Mouse (Mus musculus): ENCODE measurements around the gene 1700023F06Rik. TPM values are rescaled to one million over a fixed set of nuclear protein-coding genes. Genes with fewer than 3 reads are reported as not detected.

1700023F06Rik gene
- polyA plus RNA-seq, 1 experiment = 2.0 TPM

GRCm38 (mm10) chr11:103198339-103198738 lies 10.0 kb downstream of the 1700023F06Rik start:
- TF ChIP-seq EP300 (IDR thresholded peaks at IDR 0.05; ENCODE audit: insufficient read depth, low read depth, low read length) (no peak), POLR2A (IDR thresholded peaks at IDR 0.05; ENCODE audit: insufficient read depth, low read length) (no peak), CTCF (IDR thresholded peaks at IDR 0.05; ENCODE audit: low read depth, low read length) (no peak)
- Histone ChIP-seq H3K36me3 (ENCODE audit: control insufficient read depth, insufficient read depth, low read length, poor library complexity, severe bottlenecking) (no peaks in the 10 kb centered on the region), H3K27ac (ENCODE audit: insufficient read depth, low read length) (no peak overlapping the region), H3K9me3 (replicated peaks; ENCODE audit: control insufficient read depth, insufficient read depth, low read length, poor library complexity, severe bottlenecking) (no peaks in the 10 kb centered on the region), H3K4me1 (ENCODE audit: control insufficient read depth, insufficient read depth, low read length) (no peaks in the 10 kb centered on the region), H3K4me3 (ENCODE audit: low read depth, low read length) (peak overlapping the region; percentile 88), H3K9ac (ENCODE audit: low read depth, poor library complexity, severe bottlenecking) (peak overlapping the region; percentile 62), H3K27me3 (ENCODE audit: control insufficient read depth, insufficient read depth, low read length, poor library complexity, severe bottlenecking) (no peaks in the 10 kb centered on the region)

DNA sequence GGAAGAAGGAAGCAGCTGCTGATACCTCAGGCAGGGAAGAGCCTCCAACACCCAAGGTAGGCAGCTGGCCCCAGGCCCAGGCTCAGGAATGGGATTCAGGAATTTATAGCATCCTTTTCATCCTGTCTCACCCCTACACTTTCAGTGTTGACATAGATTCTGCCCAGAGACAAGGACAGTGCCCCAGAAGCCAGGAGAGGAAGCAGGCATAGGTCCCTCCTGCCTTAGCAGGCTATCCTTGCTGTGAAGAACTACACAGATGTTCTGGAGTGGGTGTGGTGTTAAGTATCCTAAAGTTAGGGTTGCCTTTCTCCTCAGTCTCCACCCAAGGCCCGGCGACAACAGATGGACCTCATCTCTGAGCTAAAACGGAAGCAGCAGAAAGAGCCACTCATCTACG lies 11.0 kb downstream of the 1700023F06Rik start:
- Histone ChIP-seq H3K9me3 (replicated peaks; ENCODE audit: control insufficient read depth, insufficient read depth, low read length, poor library complexity, severe bottlenecking) (no peaks in the 10 kb centered on the region), H3K4me1 (ENCODE audit: control insufficient read depth, insufficient read depth, low read length) (no peaks in the 10 kb centered on the region), H3K36me3 (ENCODE audit: control insufficient read depth, insufficient read depth, low read length, poor library complexity, severe bottlenecking) (no peaks in the 10 kb centered on the region), H3K27me3 (ENCODE audit: control insufficient read depth, insufficient read depth, low read length, poor library complexity, severe bottlenecking) (no peaks in the 10 kb centered on the region), H3K4me3 (ENCODE audit: low read depth, low read length) (no peak overlapping the region), H3K27ac (ENCODE audit: insufficient read depth, low read length) (no peak overlapping the region), H3K9ac (ENCODE audit: low read depth, poor library complexity, severe bottlenecking) (no peak overlapping the region)
- TF ChIP-seq POLR2A (IDR thresholded peaks at IDR 0.05; ENCODE audit: insufficient read depth, low read length) (no peak), EP300 (IDR thresholded peaks at IDR 0.05; ENCODE audit: insufficient read depth, low read depth, low read length) (no peak), CTCF (IDR thresholded peaks at IDR 0.05; ENCODE audit: low read depth, low read length) (no peak)

- H3K4me1 ChIP-seq (ENCODE audit: control insufficient read depth, insufficient read depth, low read length) = peaks cover 1% of the 10 kb centered on the region
These were observed 12.7 kb downstream of the 1700023F06Rik start for GRCm38 (mm10) chr11:103195656-103196055.

GRCm38 (mm10) chr11:103195236-103195635 lies 13.1 kb downstream of the 1700023F06Rik start:
- Histone ChIP-seq H3K9ac (ENCODE audit: low read depth, poor library complexity, severe bottlenecking) (no peak overlapping the region), H3K27me3 (ENCODE audit: control insufficient read depth, insufficient read depth, low read length, poor library complexity, severe bottlenecking) (no peaks in the 10 kb centered on the region), H3K4me1 (ENCODE audit: control insufficient read depth, insufficient read depth, low read length) (peaks cover 1% of the 10 kb centered on the region), H3K9me3 (replicated peaks; ENCODE audit: control insufficient read depth, insufficient read depth, low read length, poor library complexity, severe bottlenecking) (no peaks in the 10 kb centered on the region), H3K27ac (ENCODE audit: insufficient read depth, low read length) (no peak overlapping the region), H3K36me3 (ENCODE audit: control insufficient read depth, insufficient read depth, low read length, poor library complexity, severe bottlenecking) (no peaks in the 10 kb centered on the region), H3K4me3 (ENCODE audit: low read depth, low read length) (no peak overlapping the region)
- TF ChIP-seq CTCF (IDR thresholded peaks at IDR 0.05; ENCODE audit: low read depth, low read length) = no peak
- TF ChIP-seq EP300 (IDR thresholded peaks at IDR 0.05; ENCODE audit: insufficient read depth, low read depth, low read length) = no peak
- TF ChIP-seq POLR2A (IDR thresholded peaks at IDR 0.05; ENCODE audit: insufficient read depth, low read length) = no peak

More at GRCm38 (mm10) chr11:103195656-103196055, 12.7 kb downstream of the 1700023F06Rik start:
- Histone ChIP-seq H3K9ac (ENCODE audit: low read depth, poor library complexity, severe bottlenecking) (no peak overlapping the region), H3K36me3 (ENCODE audit: control insufficient read depth, insufficient read depth, low read length, poor library complexity, severe bottlenecking) (no peaks in the 10 kb centered on the region), H3K4me3 (ENCODE audit: low read depth, low read length) (no peak overlapping the region), H3K9me3 (replicated peaks; ENCODE audit: control insufficient read depth, insufficient read depth, low read length, poor library complexity, severe bottlenecking) (no peaks in the 10 kb centered on the region), H3K27ac (ENCODE audit: insufficient read depth, low read length) (no peak overlapping the region), H3K27me3 (ENCODE audit: control insufficient read depth, insufficient read depth, low read length, poor library complexity, severe bottlenecking) (no peaks in the 10 kb centered on the region)
- TF ChIP-seq EP300 (IDR thresholded peaks at IDR 0.05; ENCODE audit: insufficient read depth, low read depth, low read length) = no peak

DNA sequence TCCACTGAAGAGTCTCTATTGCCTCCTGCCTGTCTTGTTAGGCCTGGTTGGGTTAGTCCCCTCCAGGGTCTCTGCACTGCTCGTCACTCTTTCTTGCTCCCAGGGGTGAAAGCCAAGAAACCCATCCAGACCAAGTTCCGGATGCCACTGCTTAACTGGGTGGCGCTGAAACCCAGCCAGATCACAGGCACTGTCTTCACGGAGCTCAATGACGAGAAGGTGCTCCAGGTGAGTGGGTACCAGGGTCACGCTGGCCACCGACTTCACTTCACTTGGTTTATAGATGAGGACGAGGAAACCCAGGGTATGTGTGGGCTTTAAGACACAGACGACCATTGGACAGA lies 14.6 kb downstream of the 1700023F06Rik start:
- Histone ChIP-seq H3K27ac (ENCODE audit: insufficient read depth, low read length) (no peak overlapping the region), H3K4me3 (ENCODE audit: low read depth, low read length) (no peak overlapping the region; the same call in 1 of the 2 replicates), H3K4me1 (ENCODE audit: control insufficient read depth, insufficient read depth, low read length) (peaks cover 1% of the 10 kb centered on the region), H3K27me3 (ENCODE audit: control insufficient read depth, insufficient read depth, low read length, poor library complexity, severe bottlenecking) (no peaks in the 10 kb centered on the region), H3K9ac (ENCODE audit: low read depth, poor library complexity, severe bottlenecking) (no peak overlapping the region), H3K9me3 (replicated peaks; ENCODE audit: control insufficient read depth, insufficient read depth, low read length, poor library complexity, severe bottlenecking) (no peaks in the 10 kb centered on the region), H3K36me3 (ENCODE audit: control insufficient read depth, insufficient read depth, low read length, poor library complexity, severe bottlenecking) (no peaks in the 10 kb centered on the region)
- no peak for TF ChIP-seq EP300 (IDR thresholded peaks at IDR 0.05; ENCODE audit: insufficient read depth, low read depth, low read length)
- no peak for TF ChIP-seq POLR2A (IDR thresholded peaks at IDR 0.05; ENCODE audit: insufficient read depth, low read length)
- TF ChIP-seq CTCF (IDR thresholded peaks at IDR 0.05; ENCODE audit: low read depth, low read length) = no peak

DNA sequence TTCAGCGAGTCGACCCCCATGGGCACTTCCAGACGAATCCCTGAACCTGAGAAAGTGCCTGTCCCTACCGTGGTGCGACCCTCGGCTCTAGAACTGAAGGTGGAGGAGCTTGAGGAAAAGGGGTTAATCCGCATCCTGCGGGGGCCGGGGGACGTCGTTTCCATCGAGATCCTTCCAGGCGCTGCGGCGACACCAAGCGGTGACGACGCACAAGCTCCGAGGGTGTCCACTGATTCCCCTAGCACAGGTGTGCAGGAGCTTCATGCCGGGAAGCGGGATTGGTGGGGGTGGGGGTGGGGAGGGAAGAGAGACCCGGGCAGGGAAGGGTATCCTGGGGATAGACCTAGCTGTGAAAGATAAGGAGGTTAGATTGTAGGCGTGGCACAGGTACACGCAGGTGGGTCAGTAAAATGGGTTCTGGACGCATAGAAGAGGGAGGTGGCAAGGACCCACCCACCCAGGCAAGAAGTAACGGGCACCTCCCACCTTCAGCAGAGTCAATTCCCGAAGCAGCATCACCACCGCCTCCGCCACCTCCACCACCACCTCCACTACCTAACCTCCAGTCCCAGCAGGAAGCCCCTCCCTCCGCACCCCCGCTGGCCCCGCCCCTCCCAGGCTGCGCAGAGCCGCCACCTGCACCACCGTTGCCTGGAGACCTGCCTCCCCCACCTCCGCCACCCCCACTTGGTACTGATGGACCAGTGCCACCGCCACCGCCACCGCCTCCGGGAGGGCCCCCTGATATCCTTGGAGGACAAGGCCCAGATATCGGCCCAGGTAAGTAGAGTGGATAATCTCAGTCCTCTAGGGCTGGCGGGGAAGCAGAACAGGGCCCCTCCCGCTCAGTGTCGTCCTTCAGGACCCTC lies 15.2 kb downstream of the 1700023F06Rik start:
- TF ChIP-seq CTCF (IDR thresholded peaks at IDR 0.05; ENCODE audit: low read depth, low read length) (peak; percentile 67), POLR2A (IDR thresholded peaks at IDR 0.05; ENCODE audit: insufficient read depth, low read length) (no peak)
- Histone ChIP-seq H3K9me3 (replicated peaks; ENCODE audit: control insufficient read depth, insufficient read depth, low read length, poor library complexity, severe bottlenecking) (no peaks in the 10 kb centered on the region), H3K36me3 (ENCODE audit: control insufficient read depth, insufficient read depth, low read length, poor library complexity, severe bottlenecking) (no peaks in the 10 kb centered on the region), H3K4me1 (ENCODE audit: control insufficient read depth, insufficient read depth, low read length) (peaks cover 1% of the 10 kb centered on the region), H3K9ac (ENCODE audit: low read depth, poor library complexity, severe bottlenecking) (0 out of 2 replicates have a peak overlapping the region, but pooled peaks have one; percentile 10), H3K4me3 (ENCODE audit: low read depth, low read length) (peak overlapping the region; percentile 50), H3K27ac (ENCODE audit: insufficient read depth, low read length) (no peak overlapping the region), H3K27me3 (ENCODE audit: control insufficient read depth, insufficient read depth, low read length, poor library complexity, severe bottlenecking) (no peaks in the 10 kb centered on the region)

All from ES-Bruce4 (cell line).